Mouse (Mus musculus) retina, postnatal 7 days (tissue): ENCODE measurements around the gene Phf21a.

Experiments used
- DNase-seq: peaks from one replicate; pipeline ENCODE4 v3.0.0-alpha.2; 2012; ENCODE audit warnings: low read depth, low spot score

Phf21a gene

DNA sequence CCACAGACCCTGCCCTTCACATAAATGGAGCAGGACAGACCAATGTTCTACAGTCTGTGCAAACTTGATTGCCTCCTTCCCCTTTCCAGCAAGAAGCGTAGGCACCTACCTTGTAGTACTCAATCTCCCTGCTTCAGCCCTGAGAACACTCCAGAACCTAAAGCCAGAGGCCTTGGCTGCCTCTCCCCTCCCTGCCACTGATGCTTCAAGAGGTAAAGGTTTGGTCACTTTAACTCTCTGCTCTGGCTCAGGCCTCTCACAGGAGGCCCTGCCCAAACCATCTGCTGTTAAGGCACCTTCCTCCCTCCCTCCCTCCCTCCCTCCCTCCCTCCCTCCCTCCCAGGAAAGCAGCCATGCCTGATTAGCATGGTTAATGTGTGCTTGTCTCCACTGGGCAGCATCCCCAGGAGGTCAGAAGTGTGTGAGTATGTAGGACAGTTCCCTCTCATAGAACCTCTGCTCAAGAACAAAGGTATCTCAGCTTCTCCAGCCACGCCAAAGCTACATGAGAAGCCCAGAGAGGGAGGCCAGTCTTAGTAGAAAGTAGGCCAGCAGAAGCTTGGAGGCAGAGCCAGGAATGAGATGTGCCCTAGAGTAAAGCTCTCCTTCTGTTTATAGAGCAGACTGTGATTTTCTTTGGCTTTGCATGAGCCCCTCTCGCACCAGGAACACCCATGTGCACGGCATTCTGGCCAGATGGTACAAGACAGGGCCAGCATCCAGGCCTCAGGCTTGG lies 309.8 kb downstream of the Phf21a start:
- DNase-seq = no peak

DNA sequence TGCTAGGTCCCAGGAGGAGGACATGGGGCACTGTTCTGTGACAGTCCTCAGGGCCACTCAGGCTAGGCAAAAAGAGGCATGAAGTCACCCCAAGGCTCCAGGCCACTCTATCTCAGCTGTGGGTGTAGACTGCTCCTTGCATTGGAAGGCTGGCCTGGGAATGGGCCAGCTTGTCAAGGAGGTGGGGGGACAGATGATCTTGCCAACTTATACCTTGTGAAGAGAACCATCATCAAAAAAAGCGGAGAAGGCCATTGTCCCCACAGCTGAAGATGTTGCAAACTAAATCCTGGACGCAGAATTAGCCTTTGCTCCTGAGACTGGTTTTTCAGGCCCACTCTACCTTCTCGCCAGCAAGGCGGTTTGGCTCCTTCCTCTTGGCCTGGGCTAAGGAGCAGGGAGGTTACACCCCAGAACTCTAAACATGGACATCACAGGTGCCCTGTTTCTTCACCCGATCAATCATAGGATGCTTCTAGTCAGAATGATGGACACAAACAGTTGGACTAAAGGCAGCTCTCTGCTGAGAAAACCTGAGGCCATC lies 310.9 kb downstream of the Phf21a start:
- no peak for DNase-seq

- no peak for DNase-seq
These were observed 311.8 kb downstream of the Phf21a start for GRCm38 (mm10) chr2:92404737-92405136.

DNA sequence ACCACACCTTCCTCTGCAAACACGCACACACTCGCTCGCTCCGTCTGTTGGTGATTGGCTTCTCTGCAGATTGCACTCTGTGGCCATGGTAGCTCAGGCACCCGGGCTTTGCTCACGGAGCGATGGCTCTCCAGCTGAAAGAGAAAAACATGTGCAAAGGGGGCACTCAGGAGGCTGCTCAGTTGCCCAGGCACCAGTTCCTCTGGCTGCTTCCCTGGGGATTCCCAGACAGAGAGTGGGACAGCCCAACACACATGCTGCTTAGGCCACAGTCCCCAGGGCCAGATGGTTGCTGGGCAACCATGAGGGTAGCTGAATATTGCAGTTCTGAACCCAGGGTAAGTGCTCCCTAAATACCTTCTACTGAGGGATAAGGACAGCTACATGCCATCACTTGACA lies 312.8 kb downstream of the Phf21a start:
- DNase-seq = no peak

GRCm38 (mm10) chr2:92408309-92409045 lies 315.6 kb downstream of the Phf21a start:
- no peak for DNase-seq

DNA sequence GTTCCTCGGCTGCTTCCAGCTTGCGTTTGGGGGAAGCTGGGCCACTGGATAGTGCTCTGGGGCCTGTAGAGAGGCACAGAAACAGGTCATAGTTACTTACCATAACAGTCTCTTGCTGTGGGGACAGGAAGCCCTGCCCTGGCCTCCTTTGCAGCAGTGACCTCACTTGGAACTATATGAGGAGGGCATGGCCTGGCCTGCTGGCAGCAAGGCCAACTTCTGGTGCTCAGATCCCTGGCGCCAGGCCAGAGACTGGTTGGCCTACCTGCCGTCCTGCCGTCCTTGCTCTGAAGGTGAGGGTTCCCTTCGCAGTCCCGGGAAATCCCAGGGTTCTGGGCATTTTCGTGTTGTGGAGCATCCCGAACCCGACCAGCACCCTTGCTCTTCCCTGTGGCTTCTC lies 318.8 kb downstream of the Phf21a start:
- no peak for DNase-seq
